Mouse (Mus musculus) ES-E14 (cell line): ENCODE results near the gene Stk10. TPM values are rescaled to one million over a fixed set of nuclear protein-coding genes. Genes with fewer than 3 reads are reported as not detected.
A peak's percentile ranks its signal among the peaks of the same experiment; 100 is the strongest.

Source experiments
- DNase-seq: peaks from one replicate; pipeline ENCODE4 v3.0.0-alpha.2; 2013; ENCODE audit warnings: low read depth, low spot score
- H3K27ac ChIP-seq: 2 replicates; pipeline ENCODE4 v1.5.1; 2012; ENCODE audit warnings: low read depth, mild to moderate bottlenecking, low read length, moderate library complexity, mixed read lengths; ENCODE audit not compliant: poor library complexity, insufficient read depth, severe bottlenecking
- H3K36me3 ChIP-seq: 2 replicates; pipeline ENCODE4 v1.6.1; 2012; ENCODE audit warnings: mild to moderate bottlenecking, low read length, moderate library complexity, mixed read lengths; ENCODE audit not compliant: control insufficient read depth, poor library complexity, insufficient read depth, severe bottlenecking
- H3K4me1 ChIP-seq, 2 experiments: fragments of 150-350 bp in 1 of 2; sonication (generic) in 1 of 2; 2 replicates each; pipeline ENCODE4 v1.6.1; 2012; ENCODE audit warnings: low read length in 2 of 2, mild to moderate bottlenecking in 1 of 2, mixed read lengths in 1 of 2; ENCODE audit not compliant: control insufficient read depth in 2 of 2, insufficient read depth in 2 of 2, poor library complexity in 1 of 2
- H3K4me3 ChIP-seq, 2 experiments: fragments of 150-350 bp in 1 of 2; sonication (generic) in 1 of 2; 2 replicates each; pipeline ENCODE4 v1.5.1; 2012; ENCODE audit warnings: low read length in 2 of 2, low read depth in 1 of 2, mild to moderate bottlenecking in 1 of 2, mixed read lengths in 1 of 2; ENCODE audit not compliant: insufficient read depth in 1 of 2, poor library complexity in 1 of 2, severe bottlenecking in 1 of 2
- H3K9ac ChIP-seq: 2 replicates; pipeline ENCODE4 v1.6.1; 2012; ENCODE audit warnings: low read depth, mild to moderate bottlenecking, low read length, mixed read lengths; ENCODE audit not compliant: poor library complexity, insufficient read depth, severe bottlenecking
- H3K9me3 ChIP-seq: fragments of 150-350 bp; sonication (generic); 2 replicates; pipeline ENCODE4 v1.6.1; 2012; ENCODE audit warnings: low read depth, mild to moderate bottlenecking, low read length; ENCODE audit not compliant: control insufficient read depth, insufficient read depth
- CHD2 ChIP-seq: IDR thresholded peaks from 2 replicates; pipeline ENCODE4 v1.6.1; 2014; ENCODE audit warnings: mild to moderate bottlenecking, low read depth, low read length, inconsistent platforms
- HCFC1 ChIP-seq: IDR thresholded peaks from 2 replicates; pipeline ENCODE4 v1.6.1; 2012; ENCODE audit warnings: low read length, inconsistent platforms, borderline replicate concordance; ENCODE audit not compliant: insufficient read depth
- MAFK ChIP-seq: IDR thresholded peaks from 2 replicates; pipeline ENCODE4 v1.6.1; 2014; ENCODE audit warnings: mild to moderate bottlenecking, low read depth, low read length, inconsistent platforms; ENCODE audit not compliant: insufficient read depth
- ZC3H11A ChIP-seq: IDR thresholded peaks from 2 replicates; pipeline ENCODE4 v1.6.1; 2012; ENCODE audit warnings: low read depth, mild to moderate bottlenecking, inconsistent platforms, low read length, borderline replicate concordance
- ZNF384 ChIP-seq: IDR thresholded peaks from 2 replicates; pipeline ENCODE4 v1.6.1; 2012; ENCODE audit warnings: low read depth, low read length, inconsistent platforms
- in situ Hi-C, 2 experiments: fragments of 600-800 bp; cut with MboI; formaldehyde crosslinking; loops; one replicate each; pipeline ENCODE4 v1.15.1; 2025; ENCODE audit warnings: low sequenced_read_pairs in 2 of 2, inconsistent platforms in 1 of 2; ENCODE audit not compliant: unreplicated experiment in 2 of 2
- total RNA-seq: library from RNA; depleted of rRNA; stranded (reverse); fragments of 300-350 nt; gene quantifications from 2 replicates; pipeline ENCODE4 v1.2.3, GENCODE M21; 2012

Gene Stk10
- total RNA-seq, 1 experiment, result 9.8 TPM

DNA sequence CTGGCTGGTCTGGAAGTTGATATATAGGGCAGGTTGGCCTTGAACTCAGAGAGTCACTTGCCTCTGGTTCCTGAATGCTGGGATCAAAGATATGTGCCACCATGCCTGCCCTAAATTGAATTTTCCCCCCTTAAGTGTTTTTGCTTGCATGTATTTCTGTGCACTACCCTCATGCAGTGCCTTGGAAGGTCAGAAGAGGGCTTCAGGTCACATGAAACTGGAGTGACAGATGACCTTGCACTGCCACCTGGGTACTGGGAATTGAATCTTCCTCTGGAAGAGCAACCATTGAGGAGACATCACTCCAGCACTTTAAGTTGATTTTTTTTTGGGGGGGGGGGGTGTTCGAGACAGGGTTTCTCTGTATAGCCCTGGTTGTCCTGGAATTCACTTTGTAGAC is 3.0 kb upstream of the Stk10 start:
- TF ChIP-seq MAFK (no peak), ZC3H11A (no peak), CHD2 (no peak), ZNF384 (no peak), HCFC1 (no peak)
- in situ Hi-C loops, result no loop called here
- peaks cover 3% of the 10 kb centered on the region in 2 experiments; a peak in 2 of 4 replicates for H3K4me1 ChIP-seq
- H3K27ac ChIP-seq, result no peak overlapping the region
- no peak overlapping the region for H3K9ac ChIP-seq
- H3K9me3 ChIP-seq, result no peaks in the 10 kb centered on the region
- no peak for DNase-seq
- H3K36me3 ChIP-seq, result no peaks in the 10 kb centered on the region
- H3K4me3 ChIP-seq, result no peak overlapping the region

DNA sequence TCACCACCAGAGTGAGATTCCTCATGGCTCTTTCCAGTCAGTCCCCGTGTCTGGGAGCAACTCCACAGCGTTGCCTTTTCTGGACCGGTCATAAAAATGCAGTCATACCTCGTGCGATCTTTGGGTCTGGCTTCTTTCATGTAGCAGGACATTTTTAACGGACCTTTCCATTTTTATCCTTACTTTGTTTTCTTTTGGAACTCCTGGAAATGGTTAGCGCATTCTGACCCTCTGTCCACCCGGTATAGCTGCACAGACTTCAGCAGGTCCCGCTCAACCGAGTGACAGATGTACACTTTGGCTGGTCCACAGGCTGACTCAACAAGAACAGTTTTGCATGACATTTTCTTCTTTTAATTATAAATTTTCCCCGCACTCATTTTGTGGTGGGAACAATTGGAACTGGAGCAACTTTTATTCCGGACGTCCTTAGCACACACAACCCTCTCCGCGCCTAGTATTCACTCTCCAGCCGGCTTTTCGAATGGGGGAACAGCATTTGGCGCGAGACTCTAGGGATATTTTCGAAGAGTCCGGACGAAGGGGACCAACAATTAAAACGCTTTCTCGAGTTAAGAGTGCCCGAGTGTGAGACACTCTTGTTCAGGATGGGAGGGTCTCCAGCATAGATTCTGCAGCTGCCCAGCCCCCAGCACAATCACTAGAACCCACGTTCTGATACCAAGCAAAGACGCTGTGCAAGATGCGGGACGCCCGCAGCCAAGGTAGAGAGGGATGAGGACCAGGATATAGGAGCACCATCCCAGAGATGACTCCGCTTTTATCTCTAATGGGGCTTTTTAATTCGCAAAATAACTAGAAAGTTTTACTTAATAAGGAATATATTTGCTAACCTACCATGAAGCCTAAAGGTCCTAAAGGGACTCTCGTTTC is 987 bp upstream of the Stk10 start, which contains the start of gene Efcab9:
TSS of gene Efcab9 (minus strand) at position 211 of the 894 bp plus-strand sequence.
- H3K9ac ChIP-seq, result peak within 1 kb of the TSS; percentile 77
- no peak within 1 kb of the TSS for H3K27ac ChIP-seq
- peak within 1 kb of the TSS; percentile 72 to 94 for H3K4me3 ChIP-seq
- H3K4me1 ChIP-seq, result peaks cover 3 to 6% of the 10 kb centered on the region in 2 experiments; a peak in 2 of 4 replicates
- in situ Hi-C loops, result no loop called here
- no peaks in the 10 kb centered on the region for H3K36me3 ChIP-seq
- DNase-seq, result no peak
- no peak for TF ChIP-seq MAFK
- no peak for TF ChIP-seq CHD2
- TF ChIP-seq HCFC1, result no peak
- no peak for TF ChIP-seq ZC3H11A
- TF ChIP-seq ZNF384, result no peak
- no peaks in the 10 kb centered on the region for H3K9me3 ChIP-seq

DNA sequence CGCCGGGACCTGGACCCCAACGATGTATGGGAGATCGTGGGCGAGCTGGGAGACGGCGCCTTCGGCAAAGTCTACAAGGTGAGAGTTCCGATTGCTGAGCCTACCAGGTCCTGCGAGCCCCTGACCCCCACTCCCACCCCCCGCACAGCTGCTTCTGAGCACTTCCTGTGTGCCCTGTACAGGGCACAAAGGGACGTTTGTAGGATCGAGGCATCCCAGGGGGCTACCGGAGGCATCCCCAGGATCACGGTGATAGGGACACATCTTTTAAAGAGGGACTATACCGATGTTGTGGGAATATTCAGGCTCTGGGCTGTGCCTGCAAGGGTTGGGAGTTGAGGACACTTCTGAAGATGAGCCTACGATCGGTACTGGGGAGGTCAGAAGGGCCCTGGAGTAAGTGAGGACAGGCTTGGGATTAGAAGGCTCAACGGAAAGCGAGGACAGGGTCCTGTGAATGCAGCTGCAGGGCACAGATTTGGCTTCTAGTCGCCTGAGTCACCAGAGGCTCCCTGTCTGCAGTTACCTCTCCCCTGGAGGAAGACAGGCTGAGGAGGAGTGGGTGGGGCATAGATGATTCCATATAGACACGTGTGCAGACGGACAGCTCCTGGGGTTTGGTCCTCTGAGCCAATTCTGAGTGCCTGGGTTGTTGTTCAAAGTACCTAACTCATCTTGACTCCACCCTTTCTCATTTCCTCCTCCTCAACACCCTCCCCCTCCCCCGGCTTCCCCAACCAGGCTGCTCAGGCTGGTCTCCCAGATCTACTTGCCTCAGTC is 567 bp downstream of the Stk10 start:
- no peaks in the 10 kb centered on the region for H3K36me3 ChIP-seq
- H3K9ac ChIP-seq, result peak overlapping the region; percentile 82
- H3K4me3 ChIP-seq, result peak overlapping the region; percentile 72 to 96
- peak; percentile 51 for DNase-seq
- H3K27ac ChIP-seq, result no peak overlapping the region
- peaks cover 3 to 6% of the 10 kb centered on the region in 2 experiments; a peak in 2 of 4 replicates for H3K4me1 ChIP-seq
- H3K9me3 ChIP-seq, result no peaks in the 10 kb centered on the region
- in situ Hi-C loops, result no loop called here
- TF ChIP-seq ZNF384 (no peak), MAFK (no peak), ZC3H11A (no peak), HCFC1 (no peak), CHD2 (no peak)

DNA sequence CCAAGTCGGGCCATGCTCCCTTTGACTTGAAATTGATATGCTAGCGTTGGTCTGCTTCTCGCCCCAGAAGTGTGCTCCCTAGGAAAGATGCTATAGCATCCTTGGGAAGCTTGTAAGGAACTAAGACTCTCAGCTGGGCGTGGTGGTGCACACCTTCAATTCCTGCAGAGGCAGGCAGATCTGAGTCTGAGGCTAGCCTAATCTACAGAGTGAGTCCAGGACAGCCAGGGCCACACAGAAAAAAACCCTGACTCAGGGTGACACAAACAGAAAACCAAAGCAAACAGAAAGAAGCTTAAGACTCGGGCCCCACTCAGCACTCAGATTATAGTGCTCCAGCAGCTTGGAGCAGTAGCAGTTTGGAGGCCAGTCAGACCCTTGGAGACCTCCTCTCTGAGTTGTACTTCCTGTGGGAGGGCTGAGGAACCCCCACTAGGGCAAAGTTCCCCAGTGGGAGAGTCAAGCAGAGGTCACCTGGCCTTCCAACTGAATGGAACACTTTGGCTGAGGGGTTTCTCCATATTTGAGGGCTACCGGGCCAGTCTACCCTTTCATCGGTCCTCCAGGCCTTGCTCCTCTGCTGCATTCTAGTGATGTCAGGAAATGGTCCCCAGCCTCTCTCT is 1.5 kb downstream of the Stk10 start:
- H3K4me3 ChIP-seq, result no peak overlapping the region
- no peaks in the 10 kb centered on the region for H3K9me3 ChIP-seq
- no peak overlapping the region for H3K9ac ChIP-seq
- peaks cover 3 to 6% of the 10 kb centered on the region in 2 experiments; a peak in 2 of 4 replicates for H3K4me1 ChIP-seq
- in situ Hi-C loops, result no loop called here
- H3K27ac ChIP-seq, result no peak overlapping the region
- H3K36me3 ChIP-seq, result no peaks in the 10 kb centered on the region
- no peak for DNase-seq
- TF ChIP-seq MAFK, result no peak
- TF ChIP-seq ZC3H11A, result no peak
- TF ChIP-seq HCFC1, result no peak
- TF ChIP-seq ZNF384, result no peak
- no peak for TF ChIP-seq CHD2
